Mouse (Mus musculus) R1 (cell line): ENCODE data around the gene Gstp1.

Source experiments
- DNase-seq: peaks from one replicate; pipeline ENCODE4 v3.0.0-alpha.2; 2018; ENCODE audit warnings: low read depth, low spot score

The Gstp1 gene

GRCm38 (mm10) chr19:4000949-4001525 is 36.7 kb downstream of the Gstp1 start:
- no peak for DNase-seq

- peak; percentile 98 for DNase-seq
Observed at GRCm38 (mm10) chr19:4000119-4000900, 37.5 kb downstream of the Gstp1 start, which contains the start of the genes Nudt8 and Gm49405. Nudt8 (plus strand) TSS chr19:4000580. Gm49405 (plus strand) TSS chr19:4000626.

DNA sequence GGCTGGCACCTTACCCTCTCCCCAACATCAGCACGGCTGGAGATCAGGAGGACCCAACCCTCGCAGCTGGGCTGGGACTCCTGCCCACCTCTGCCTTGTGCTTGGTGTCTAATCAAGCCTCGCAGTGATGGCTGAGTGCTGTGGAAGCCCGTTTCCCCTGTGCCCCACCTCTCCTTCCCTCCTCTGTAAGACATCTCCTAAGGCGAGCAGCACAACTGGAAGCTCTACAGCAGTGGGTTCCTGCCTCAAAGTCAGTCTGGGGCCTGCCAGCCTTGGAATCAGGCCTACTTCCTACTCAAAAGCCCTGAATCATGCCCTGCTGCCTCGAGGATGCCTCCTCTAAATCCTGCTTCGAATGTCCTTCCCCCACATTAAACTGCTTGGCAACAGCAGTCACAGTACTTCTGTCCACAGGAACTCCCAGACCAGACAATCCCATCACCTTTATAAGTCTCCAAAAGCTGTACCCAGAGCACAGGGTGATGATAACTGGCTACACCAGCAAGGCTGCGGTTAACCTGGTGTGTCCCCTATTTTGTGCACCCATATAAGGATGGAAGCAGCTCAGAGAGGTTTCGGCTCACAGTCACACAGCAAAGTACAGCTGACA is 38.6 kb downstream of the Gstp1 start:
- DNase-seq = no peak

DNA sequence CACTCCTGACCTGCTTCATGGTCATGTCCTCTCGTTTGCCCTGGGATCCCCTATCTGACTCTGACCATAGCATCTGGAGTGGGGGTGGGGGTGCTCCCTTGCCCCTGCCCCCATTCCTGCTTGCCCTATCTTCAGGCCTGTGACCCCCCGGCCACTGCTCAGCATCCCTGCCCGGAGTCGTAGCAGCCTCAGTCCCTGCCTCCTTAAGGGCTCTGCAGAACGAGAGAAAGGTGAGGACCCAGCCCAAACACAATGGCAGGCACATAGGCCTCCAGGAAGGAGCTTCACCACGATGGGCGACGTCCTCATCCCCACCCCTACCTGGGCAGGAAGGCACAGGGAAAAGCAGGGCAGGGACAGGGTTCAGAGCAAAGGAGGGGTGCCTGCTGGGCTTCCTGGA is 39.5 kb downstream of the Gstp1 start:
- no peak for DNase-seq

- no peak for DNase-seq
Observed at GRCm38 (mm10) chr19:3997231-3997630, 40.6 kb downstream of the Gstp1 start.

GRCm38 (mm10) chr19:3996747-3997146 is 41.0 kb downstream of the Gstp1 start:
- no peak for DNase-seq

- DNase-seq = no peak
Observed at GRCm38 (mm10) chr19:3996106-3996505, 41.7 kb downstream of the Gstp1 start.

DNA sequence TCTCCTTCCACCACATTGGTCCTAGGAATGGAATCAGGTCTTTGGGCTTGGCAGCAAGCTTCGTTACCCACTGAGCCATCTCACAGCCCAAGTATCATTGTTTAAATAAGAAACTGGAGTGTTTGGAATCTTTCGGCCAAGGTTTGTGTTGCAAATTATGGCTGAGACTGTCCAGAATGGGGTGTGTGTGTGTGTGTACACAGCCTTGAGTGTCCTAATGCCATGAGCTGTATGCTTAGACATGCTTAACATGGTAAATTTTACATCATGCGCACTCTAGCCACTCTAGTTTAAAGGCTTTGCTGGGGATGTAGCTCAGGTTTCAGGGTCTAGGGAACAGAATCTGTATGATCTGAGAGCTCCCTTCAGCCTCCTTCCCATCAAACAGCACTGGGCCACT is 42.3 kb downstream of the Gstp1 start:
- DNase-seq = no peak

DNA sequence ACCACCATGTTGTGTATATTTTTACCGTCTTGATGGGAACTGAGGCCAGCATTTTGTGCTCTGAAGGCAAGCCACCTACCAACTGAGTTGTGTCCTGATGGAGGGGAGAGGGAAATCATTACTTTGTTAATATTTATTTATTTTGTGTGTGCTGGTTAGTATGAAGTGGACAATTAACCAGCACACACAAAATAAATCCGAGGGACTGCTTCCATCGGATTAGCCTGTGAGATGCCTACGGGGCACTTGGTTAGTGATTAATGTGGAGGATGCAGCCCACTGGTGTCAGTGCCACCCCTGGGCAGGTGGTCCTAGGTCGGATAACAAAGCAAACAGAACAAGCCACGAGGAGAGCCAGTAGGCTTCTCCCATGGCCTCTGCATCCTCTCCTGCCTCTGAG is 42.9 kb downstream of the Gstp1 start:
- DNase-seq = no peak

DNA sequence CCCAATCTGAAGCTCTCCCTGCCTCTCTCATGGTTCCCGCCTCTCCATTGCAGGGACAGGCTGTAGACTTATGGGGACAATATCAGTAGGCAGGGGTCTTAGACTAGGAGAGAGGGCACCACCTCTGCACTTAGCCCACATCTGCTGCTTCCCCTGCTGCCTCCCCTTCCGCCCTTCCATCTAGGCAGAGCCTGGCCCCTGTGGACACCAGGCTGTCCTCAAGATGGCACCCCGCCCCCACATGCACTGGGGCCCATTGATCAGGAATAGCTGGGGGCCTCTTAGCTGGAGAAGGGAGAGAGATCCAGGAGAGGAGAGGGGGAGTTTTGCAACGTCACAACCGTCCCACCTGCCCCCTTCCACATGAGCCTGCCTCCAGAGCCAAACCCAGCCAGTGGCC is 45.4 kb downstream of the Gstp1 start, which contains the start of gene Tbx10:
Gene Tbx10, plus strand, starts transcription at position 337 of the 400 bp plus-strand sequence.
- no peak for DNase-seq

DNA sequence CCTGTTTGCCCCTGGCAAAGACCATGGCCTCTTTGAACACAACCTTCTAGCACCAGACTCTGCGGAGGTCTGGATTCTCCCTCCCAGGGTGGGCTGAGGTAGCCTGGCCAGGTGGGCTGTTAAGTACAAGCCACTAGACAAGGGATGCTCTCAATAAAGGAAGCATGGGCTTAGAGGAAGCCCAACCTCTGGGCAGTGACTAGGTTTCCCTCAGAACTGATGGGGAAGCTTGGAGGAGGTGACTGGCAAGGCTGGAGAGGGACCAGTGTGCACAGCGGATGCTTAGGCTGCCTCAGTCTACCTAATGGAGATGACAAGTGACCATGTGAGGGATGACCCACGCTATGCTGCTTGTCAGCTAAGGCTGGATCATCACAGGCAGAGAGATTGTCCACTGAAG is 45.8 kb downstream of the Gstp1 start:
- no peak for DNase-seq

DNA sequence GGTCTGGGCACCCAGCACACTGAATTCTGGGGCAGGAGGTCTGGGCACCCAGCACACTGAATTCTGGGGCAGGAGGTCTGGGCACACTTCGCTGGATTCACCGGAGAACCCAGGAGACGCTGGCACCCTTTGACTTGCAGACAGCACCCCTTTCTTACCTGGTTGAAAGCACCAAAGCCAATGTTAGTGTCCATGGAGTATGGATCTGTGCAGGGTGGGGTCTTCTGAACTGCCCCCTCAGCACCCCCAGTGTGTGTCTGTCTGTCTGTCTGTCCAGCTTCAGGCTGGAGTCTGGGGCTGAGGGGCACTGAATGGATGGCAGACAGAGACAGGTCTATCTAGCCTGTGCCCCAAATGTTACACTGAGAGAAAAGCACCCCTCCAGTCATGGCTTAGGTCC is 46.2 kb downstream of the Gstp1 start:
- no peak for DNase-seq

DNA sequence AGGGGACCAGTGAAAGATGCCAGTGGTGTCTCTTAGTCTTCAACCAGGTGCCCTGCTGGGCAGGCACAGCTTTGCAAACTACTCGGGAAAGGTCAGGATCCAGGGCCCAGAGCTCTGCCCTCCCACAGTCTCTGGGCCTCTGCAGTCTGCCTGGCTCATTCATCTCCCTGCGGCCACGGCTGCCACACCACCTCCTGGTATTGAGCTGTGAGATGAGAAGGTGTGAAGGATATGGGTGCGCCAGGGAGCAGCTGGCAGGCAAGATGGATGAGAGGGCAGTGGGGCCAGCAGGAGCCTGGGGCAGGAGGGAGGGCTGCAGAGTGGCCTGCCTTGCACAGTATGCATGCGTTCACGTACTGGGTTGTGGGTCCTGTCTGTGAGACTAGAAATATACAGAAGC is 47.0 kb downstream of the Gstp1 start:
- DNase-seq = no peak

DNA sequence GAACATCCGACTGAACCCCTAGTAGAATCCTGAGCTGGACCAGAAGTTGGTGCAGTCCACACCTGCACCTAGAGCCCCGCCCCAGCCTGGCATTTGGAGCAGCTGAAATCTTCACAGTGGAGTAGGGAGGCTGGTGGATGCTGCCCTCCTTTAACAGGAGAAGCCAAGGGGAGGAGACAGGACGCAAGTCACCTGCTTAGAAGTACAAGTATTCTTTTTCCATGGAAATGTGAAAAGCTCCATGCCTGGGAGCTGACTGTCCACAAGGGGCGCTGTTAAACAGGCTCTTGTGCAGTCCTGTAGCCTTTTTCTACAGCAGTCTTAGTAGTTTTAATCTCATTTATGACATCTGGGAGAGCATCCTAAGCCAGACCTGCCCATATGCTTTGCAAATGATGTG is 49.0 kb downstream of the Gstp1 start:
- peak; percentile 82 for DNase-seq

GRCm38 (mm10) chr19:3988066-3988465 is 49.7 kb downstream of the Gstp1 start:
- peak; percentile 61 for DNase-seq

- peak; percentile 86 for DNase-seq
Observed at GRCm38 (mm10) chr19:3986334-3986733, 51.5 kb downstream of the Gstp1 start, which contains the start of gene Acy3. Acy3 (plus strand) TSS chr19:3986570.
